Mouse (Mus musculus) megakaryocyte, embryonic 14.5 days (primary cell): ENCODE measurements at regions not wholly inside any gene's neighbourhood (a gene's known extent, or its start where the extent isn't known, plus 50 kb on each side); places are given as distances from the start of the nearest gene placed in this dataset.

Experiments used
- H3K27me3 ChIP-seq: replicated peaks from 2 replicates; pipeline ENCODE3; 2012; ENCODE audit warnings: inconsistent platforms
- H3K36me3 ChIP-seq: replicated peaks from 2 replicates; pipeline ENCODE3; 2012; ENCODE audit warnings: low read length, inconsistent platforms, mixed read lengths
- H3K4me1 ChIP-seq: 2 replicates; pipeline ENCODE4 v1.6.1; 2012; ENCODE audit warnings: inconsistent platforms
- H3K4me3 ChIP-seq: replicated peaks from 2 replicates; pipeline ENCODE3; 2012; ENCODE audit warnings: moderate library complexity, mild to moderate bottlenecking, inconsistent platforms
- H3K9me3 ChIP-seq: 2 replicates; pipeline ENCODE4 v1.6.1; 2012; ENCODE audit warnings: inconsistent platforms
- FLI1 ChIP-seq: IDR thresholded peaks from 2 replicates; pipeline ENCODE4 v1.6.1; 2012; ENCODE audit warnings: low read length, inconsistent platforms, mixed read lengths
- GATA1 ChIP-seq: IDR thresholded peaks from 3 replicates; pipeline ENCODE4 v1.6.1; 2012; ENCODE audit warnings: mixed read lengths, low read length, inconsistent platforms, borderline replicate concordance

DNA sequence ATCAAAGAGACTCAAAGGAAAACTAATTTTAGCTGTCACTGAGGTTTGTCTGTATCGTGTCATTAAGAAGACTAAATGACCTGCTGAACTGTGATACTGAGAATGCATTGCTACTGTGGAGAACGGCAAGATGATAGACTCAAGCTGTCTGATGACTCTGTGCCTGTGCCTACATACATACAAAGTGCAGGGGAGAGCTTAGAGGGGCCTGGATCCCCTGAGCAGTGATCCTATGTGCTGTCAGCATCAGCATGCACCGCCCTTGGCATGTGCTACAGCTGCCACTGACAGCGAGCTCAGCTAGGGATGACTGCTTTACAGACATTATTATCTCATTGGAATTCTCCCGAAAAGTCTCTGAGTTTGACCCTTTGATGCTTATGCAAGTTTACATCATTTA lies 157.7 kb upstream of the G2e3 start:
- Histone ChIP-seq H3K36me3 (no peaks in the 10 kb centered on the region), H3K4me3 (no peak overlapping the region), H3K9me3 (peaks cover 5% of the 10 kb centered on the region; the same call in 1 of the 2 replicates), H3K27me3 (no peaks in the 10 kb centered on the region), H3K4me1 (no peaks in the 10 kb centered on the region)
- TF ChIP-seq GATA1: no peak
- TF ChIP-seq FLI1: no peak

- no peaks in the 10 kb centered on the region for H3K27me3 ChIP-seq
- peaks cover 11% of the 10 kb centered on the region for H3K9me3 ChIP-seq
- H3K4me3 ChIP-seq: no peak overlapping the region
- H3K4me1 ChIP-seq: no peaks in the 10 kb centered on the region
- no peak for TF ChIP-seq GATA1
- TF ChIP-seq FLI1: no peak
- H3K36me3 ChIP-seq: no peaks in the 10 kb centered on the region
These were observed 159.6 kb upstream of the G2e3 start for GRCm38 (mm10) chr12:51188229-51188628.

GRCm38 (mm10) chr12:51187726-51188125 lies 160.1 kb upstream of the G2e3 start:
- TF ChIP-seq GATA1: no peak
- TF ChIP-seq FLI1: no peak
- no peaks in the 10 kb centered on the region for H3K36me3 ChIP-seq
- peaks cover 11% of the 10 kb centered on the region for H3K9me3 ChIP-seq
- H3K4me3 ChIP-seq: no peak overlapping the region
- no peaks in the 10 kb centered on the region for H3K27me3 ChIP-seq
- H3K4me1 ChIP-seq: no peaks in the 10 kb centered on the region

GRCm38 (mm10) chr12:51185751-51186150 lies 162.1 kb upstream of the G2e3 start:
- Histone ChIP-seq H3K9me3 (peaks cover 11% of the 10 kb centered on the region), H3K4me1 (no peaks in the 10 kb centered on the region), H3K4me3 (no peak overlapping the region), H3K36me3 (no peaks in the 10 kb centered on the region), H3K27me3 (no peaks in the 10 kb centered on the region)
- TF ChIP-seq FLI1 (no peak), GATA1 (no peak)

- H3K36me3 ChIP-seq: no peaks in the 10 kb centered on the region
- no peaks in the 10 kb centered on the region; the same call in 1 of the 2 replicates for H3K9me3 ChIP-seq
- TF ChIP-seq GATA1 (no peak), FLI1 (no peak)
- H3K27me3 ChIP-seq: no peaks in the 10 kb centered on the region
- no peaks in the 10 kb centered on the region for H3K4me1 ChIP-seq
- H3K4me3 ChIP-seq: no peak overlapping the region
These were observed 172.7 kb upstream of the G2e3 start for GRCm38 (mm10) chr12:51174906-51175756.

GRCm38 (mm10) chr12:51165186-51165585 lies 182.7 kb upstream of the G2e3 start:
- no peaks in the 10 kb centered on the region for H3K4me1 ChIP-seq
- H3K9me3 ChIP-seq: peaks cover 5% of the 10 kb centered on the region
- H3K36me3 ChIP-seq: no peaks in the 10 kb centered on the region
- no peak for TF ChIP-seq GATA1
- TF ChIP-seq FLI1: no peak
- H3K4me3 ChIP-seq: no peak overlapping the region
- no peaks in the 10 kb centered on the region for H3K27me3 ChIP-seq

DNA sequence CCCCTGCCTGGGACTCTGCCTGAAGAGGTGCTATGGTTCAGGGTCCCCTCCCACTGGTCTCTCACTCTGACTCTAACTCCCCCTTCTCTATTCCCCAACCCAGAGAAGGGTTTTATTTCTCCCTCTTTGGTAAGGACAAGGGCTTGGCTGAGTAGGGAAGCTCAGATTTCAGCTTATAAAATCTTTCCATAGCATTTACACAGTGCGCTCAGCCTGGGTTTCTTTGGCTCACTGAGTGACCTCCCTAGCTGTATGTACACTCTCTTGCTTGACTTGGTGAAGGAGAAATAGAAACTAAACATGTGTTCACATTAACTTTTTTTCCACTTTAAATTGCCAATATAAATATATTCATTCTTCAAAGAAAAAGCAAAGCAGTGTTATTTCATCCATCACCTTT lies 186.9 kb upstream of the G2e3 start:
- H3K36me3 ChIP-seq: no peaks in the 10 kb centered on the region
- no peaks in the 10 kb centered on the region for H3K4me1 ChIP-seq
- H3K27me3 ChIP-seq: no peaks in the 10 kb centered on the region
- H3K9me3 ChIP-seq: peaks cover 5% of the 10 kb centered on the region
- no peak overlapping the region for H3K4me3 ChIP-seq
- TF ChIP-seq FLI1 (no peak), GATA1 (no peak)

- no peak for TF ChIP-seq GATA1
- no peak for TF ChIP-seq FLI1
- H3K4me1 ChIP-seq: no peaks in the 10 kb centered on the region
- no peaks in the 10 kb centered on the region for H3K27me3 ChIP-seq
- H3K9me3 ChIP-seq: peaks cover 2% of the 10 kb centered on the region
- H3K4me3 ChIP-seq: no peak overlapping the region
- H3K36me3 ChIP-seq: no peaks in the 10 kb centered on the region
These were observed 187.7 kb upstream of the G2e3 start for GRCm38 (mm10) chr12:51160122-51160521.

- no peaks in the 10 kb centered on the region for H3K36me3 ChIP-seq
These were observed 199.9 kb upstream of the G2e3 start for GRCm38 (mm10) chr12:51147963-51148362.

DNA sequence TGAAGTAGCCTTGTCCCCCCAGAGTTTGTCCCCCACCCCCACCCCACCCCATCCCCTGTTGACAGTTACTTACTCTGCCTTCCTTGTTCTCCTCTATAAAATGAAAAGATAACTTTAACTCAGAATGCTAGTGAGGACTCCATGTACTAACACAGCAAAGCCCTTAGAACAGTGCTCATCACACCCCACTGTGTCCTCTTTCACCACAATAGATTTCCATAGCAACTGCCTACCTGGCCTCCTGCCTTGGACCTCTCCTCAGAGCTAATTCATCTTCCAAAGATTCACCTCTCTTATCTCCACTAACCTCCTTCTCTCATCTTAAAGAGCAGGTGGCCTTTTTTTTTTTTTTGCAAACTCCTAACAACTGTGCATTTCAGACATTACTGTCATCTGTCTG lies 204.0 kb upstream of the G2e3 start:
- TF ChIP-seq FLI1 (no peak), GATA1 (no peak)
- H3K4me3 ChIP-seq: no peak overlapping the region

More at GRCm38 (mm10) chr12:51147963-51148362, 199.9 kb upstream of the G2e3 start:
- no peaks in the 10 kb centered on the region for H3K4me1 ChIP-seq
- no peak overlapping the region for H3K4me3 ChIP-seq
- H3K9me3 ChIP-seq: peaks cover 3% of the 10 kb centered on the region; the same call in 1 of the 2 replicates
- no peaks in the 10 kb centered on the region for H3K27me3 ChIP-seq
- TF ChIP-seq GATA1: no peak
- no peak for TF ChIP-seq FLI1

More for the DNA sequence above, 204.0 kb upstream of the G2e3 start:
- H3K36me3 ChIP-seq: no peaks in the 10 kb centered on the region
- H3K4me1 ChIP-seq: no peaks in the 10 kb centered on the region
- no peaks in the 10 kb centered on the region for H3K27me3 ChIP-seq
- H3K9me3 ChIP-seq: peaks cover 3% of the 10 kb centered on the region; the same call in 1 of the 2 replicates
